Mouse (Mus musculus) heart, embryonic 14.5 days (tissue): Measurements from ENCODE around the gene Hax1. TPM values are rescaled to one million over a fixed set of nuclear protein-coding genes. Genes with fewer than 3 reads are reported as not detected.

Experiments used
- ATAC-seq: fragments of 200-750 bp; cut with Nextera tagmentation; 2 replicates; pipeline ENCODE4 v1.8.0; 2017; ENCODE audit warnings: low read depth, moderate TSS enrichment; ENCODE audit not compliant: insufficient number of reproducible peaks, insufficient read depth, low FRiP score
- H3K27ac ChIP-seq, 2 experiments: fragments of 200-500 bp in 1 of 2; fragments of 300-500 bp in 1 of 2; sonication (generic) in 1 of 2; replicated peaks in 1 of 2; 2 replicates each; pipeline ENCODE4 v1.5.1; 2012 to 2014; ENCODE audit warnings: low read depth in 2 of 2, low read length in 2 of 2, control low read depth in 1 of 2, mild to moderate bottlenecking in 1 of 2, mixed read lengths in 1 of 2; ENCODE audit not compliant: control insufficient read depth in 1 of 2, insufficient read depth in 1 of 2
- H3K27me3 ChIP-seq: fragments of 300-500 bp; sonication (generic); 2 replicates; pipeline ENCODE4 v1.6.1; 2014; ENCODE audit warnings: mild to moderate bottlenecking, low read length, control low read depth; ENCODE audit not compliant: control insufficient read depth, insufficient read depth
- H3K36me3 ChIP-seq: fragments of 300-500 bp; sonication (generic); 2 replicates; pipeline ENCODE4 v1.6.1; 2014; ENCODE audit warnings: mild to moderate bottlenecking, control low read depth, low read length, mixed read lengths; ENCODE audit not compliant: control insufficient read depth, insufficient read depth
- H3K4me1 ChIP-seq, 2 experiments: fragments of 200-500 bp in 1 of 2; fragments of 300-500 bp in 1 of 2; sonication (generic) in 1 of 2; 2 replicates each; pipeline ENCODE4 v1.6.1; 2012 to 2014; ENCODE audit warnings: low read length in 2 of 2, control low read depth in 1 of 2, mixed read lengths in 1 of 2; ENCODE audit not compliant: control insufficient read depth in 2 of 2, insufficient read depth in 2 of 2
- H3K4me2 ChIP-seq: fragments of 300-500 bp; sonication (generic); 2 replicates; pipeline ENCODE4 v1.6.1; 2014; ENCODE audit warnings: mild to moderate bottlenecking, low read length
- H3K4me3 ChIP-seq, 2 experiments: fragments of 200-500 bp in 1 of 2; fragments of 300-500 bp in 1 of 2; sonication (generic) in 1 of 2; 2 replicates each; pipeline ENCODE4 v1.5.1; 2012 to 2014; ENCODE audit warnings: low read length in 2 of 2, mild to moderate bottlenecking in 2 of 2, control low read depth in 1 of 2, low read depth in 1 of 2, moderate library complexity in 1 of 2; ENCODE audit not compliant: control insufficient read depth in 1 of 2, insufficient read depth in 1 of 2
- H3K9ac ChIP-seq: fragments of 300-500 bp; sonication (generic); 2 replicates; pipeline ENCODE4 v1.6.1; 2014; ENCODE audit warnings: mild to moderate bottlenecking, low read length
- H3K9me3 ChIP-seq: fragments of 300-500 bp; sonication (generic); 2 replicates; pipeline ENCODE4 v1.6.1; 2016; ENCODE audit warnings: low read length, control low read depth; ENCODE audit not compliant: control insufficient read depth
- WGBS: fragments of 180-500 bp; shearing (Covaris S2); extraction: QIAGEN DNeasy Blood & Tissue Kit; methylation state at CpG from one replicate; pipeline ENCODE4 v1.1.7; 2014; 5-methylcytosine and 5-hydroxymethylcytosine counted together
- polyA plus RNA-seq: library from polyadenylated mRNA; unstranded; fragments of >200 nt; fragmentation: Nextera tagmentation; extraction: Ambion mirVana; gene quantifications from 2 replicates; pipeline ENCODE4 v1.2.1, GENCODE M21; 2014

The Hax1 gene
- polyA plus RNA-seq, 1 experiment from 2014 or later, result 81.9 TPM

GRCm38 (mm10) chr3:89968509-89968908 lies 30.1 kb downstream of the Hax1 start:
- Histone ChIP-seq H3K9ac (no peak overlapping the region), H3K27me3 (no peaks in the 10 kb centered on the region), H3K4me1 (peaks cover 3 to 8% of the 10 kb centered on the region in 2 experiments), H3K27ac (no peak overlapping the region), H3K36me3 (0 out of 2 replicates have a peak, but pooled peaks cover 3% of the 10 kb centered on the region), H3K9me3 (no peaks in the 10 kb centered on the region), H3K4me3 (no peak overlapping the region), H3K4me2 (no peak overlapping the region)
- 43% methylated on average over 7 of the region's 7 CpGs for WGBS
- no peak for ATAC-seq

GRCm38 (mm10) chr3:89966946-89967345 lies 31.6 kb downstream of the Hax1 start:
- H3K4me1 ChIP-seq, result peaks cover 6 to 9% of the 10 kb centered on the region in 2 experiments
- no peak overlapping the region for H3K4me3 ChIP-seq
- H3K36me3 ChIP-seq, result 0 out of 2 replicates have a peak, but pooled peaks cover 3% of the 10 kb centered on the region
- H3K27ac ChIP-seq, result no peak overlapping the region
- no peaks in the 10 kb centered on the region for H3K27me3 ChIP-seq
- H3K9ac ChIP-seq, result no peak overlapping the region
- H3K9me3 ChIP-seq, result no peaks in the 10 kb centered on the region
- 71% methylated on average over 4 of the region's 4 CpGs for WGBS
- no peak for ATAC-seq
- no peak overlapping the region for H3K4me2 ChIP-seq

GRCm38 (mm10) chr3:89965972-89966371 lies 32.6 kb downstream of the Hax1 start:
- Histone ChIP-seq H3K9me3 (no peaks in the 10 kb centered on the region), H3K27ac (no peak overlapping the region), H3K4me2 (no peak overlapping the region), H3K9ac (no peak overlapping the region), H3K36me3 (0 out of 2 replicates have a peak, but pooled peaks cover 3% of the 10 kb centered on the region), H3K4me1 (peaks cover 15 to 19% of the 10 kb centered on the region in 2 experiments), H3K4me3 (no peak overlapping the region), H3K27me3 (no peaks in the 10 kb centered on the region)
- 87% methylated on average over 5 of the region's 5 CpGs for WGBS
- ATAC-seq, result no peak

- H3K4me3 ChIP-seq, result no peak overlapping the region
- H3K36me3 ChIP-seq, result 0 out of 2 replicates have a peak, but pooled peaks cover 3% of the 10 kb centered on the region
- ATAC-seq, result no peak
- H3K4me1 ChIP-seq, result peaks cover 19 to 23% of the 10 kb centered on the region in 2 experiments
- H3K27ac ChIP-seq, result no peak overlapping the region
- no peak overlapping the region for H3K4me2 ChIP-seq
- WGBS, result 93% methylated on average over 8 of the region's 8 CpGs
- no peaks in the 10 kb centered on the region for H3K9me3 ChIP-seq
- no peaks in the 10 kb centered on the region for H3K27me3 ChIP-seq
- H3K9ac ChIP-seq, result no peak overlapping the region
These were observed 33.0 kb downstream of the Hax1 start for GRCm38 (mm10) chr3:89965557-89965956.

GRCm38 (mm10) chr3:89963926-89964739 lies 34.4 kb downstream of the Hax1 start:
- H3K27me3 ChIP-seq, result no peaks in the 10 kb centered on the region
- H3K9ac ChIP-seq, result peak overlapping the region; percentile 96
- H3K27ac ChIP-seq, result peak overlapping the region; percentile 97 to 99
- peaks cover 8% of the 10 kb centered on the region; the same call in 1 of the 2 replicates for H3K36me3 ChIP-seq
- peak overlapping the region; percentile 89 for H3K4me2 ChIP-seq
- H3K9me3 ChIP-seq, result no peaks in the 10 kb centered on the region
- H3K4me1 ChIP-seq, result peaks cover 29 to 35% of the 10 kb centered on the region in 2 experiments
- WGBS, result 25% methylated on average over 22 of the region's 22 CpGs
- no peak for ATAC-seq
- H3K4me3 ChIP-seq, result peak overlapping the region; percentile 94 to 96

GRCm38 (mm10) chr3:89963221-89963763 lies 35.3 kb downstream of the Hax1 start, which contains the start of gene Atp8b2:
Atp8b2 (minus strand) TSS chr3:89963508.
- Histone ChIP-seq H3K27ac (peak within 1 kb of the TSS; percentile 97 to 99), H3K4me2 (peak within 1 kb of the TSS; percentile 89), H3K9ac (peak within 1 kb of the TSS; percentile 96), H3K36me3 (peaks cover 14% of the 10 kb centered on the region), H3K4me1 (peaks cover 33 to 37% of the 10 kb centered on the region in 2 experiments), H3K27me3 (no peaks in the 10 kb centered on the region), H3K9me3 (no peaks in the 10 kb centered on the region), H3K4me3 (peak within 1 kb of the TSS; percentile 94 to 96)
- 0% methylated on average over 15 of the region's 35 CpGs for WGBS
- peak; percentile 63 for ATAC-seq

GRCm38 (mm10) chr3:89962751-89963220 lies 35.8 kb downstream of the Hax1 start:
- Histone ChIP-seq H3K4me3 (peak overlapping the region; percentile 94 to 96), H3K4me2 (peak overlapping the region; percentile 89), H3K9me3 (no peaks in the 10 kb centered on the region), H3K27ac (peak overlapping the region; percentile 89 to 99), H3K27me3 (no peaks in the 10 kb centered on the region), H3K36me3 (peaks cover 19% of the 10 kb centered on the region), H3K9ac (peak overlapping the region; percentile 96), H3K4me1 (peaks cover 33 to 37% of the 10 kb centered on the region in 2 experiments)
- under 1% methylated on average over 30 of the region's 30 CpGs for WGBS
- ATAC-seq, result no peak
